Comparison of ENCODE assay signal across 12 mouse cellular contexts in the genomic region with DNA sequence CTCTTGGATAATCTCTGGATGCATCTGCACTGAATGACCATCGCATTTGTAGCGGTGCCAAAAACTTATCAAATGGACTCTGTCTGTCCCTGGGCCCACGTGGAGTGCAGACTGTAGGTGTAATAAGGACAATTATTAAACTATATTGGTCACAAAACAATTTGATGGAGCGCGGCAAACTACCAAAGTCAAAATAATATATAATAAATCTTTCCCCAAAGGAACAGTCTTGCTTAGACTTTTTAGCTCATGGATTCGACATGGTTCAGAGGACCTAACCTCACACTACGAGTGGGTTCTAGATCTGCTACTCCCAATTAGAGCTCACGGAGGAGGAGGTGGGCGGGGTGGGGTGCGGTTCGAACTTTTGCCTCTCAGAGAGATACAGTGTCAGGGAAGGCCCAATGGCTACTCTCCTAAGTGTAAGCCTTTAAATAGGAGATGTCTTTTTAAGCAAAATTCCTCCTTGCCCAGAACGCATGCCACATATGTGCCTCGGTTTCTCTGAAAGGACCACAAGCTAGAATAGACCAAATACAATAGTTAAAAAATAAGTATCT. TPM values are rescaled to one million over a fixed set of nuclear protein-coding genes. Genes with fewer than 3 reads are reported as not detected.
DNase-seq lines count a peak whose midpoint lies in the region; ATAC-seq lines count a peak whose summit lies in the region.
"Had no signal": no experiment of that assay in that cellular context is flagged by ENCODE, and none has a peak within 500 bp of the region (broad histone marks: within the 10 kb centered on the region; RNA-seq: fewer than 3 reads in every experiment).

No protein-coding gene starts in this region.

- H3K4me1 ChIP-seq in heart, embryonic 15.5 days (replicated peaks): peaks cover 25% of the 10 kb centered on the region
- peaks cover 11% of the 10 kb centered on the region; the same call in 1 of the 2 replicates for H3K4me1 ChIP-seq in hindbrain, embryonic 11.5 days (replicated peaks; ENCODE audit: control insufficient read depth, insufficient read depth, low read length)
- peaks cover 22% of the 10 kb centered on the region for H3K4me1 ChIP-seq in midbrain, embryonic 15.5 days

- no peak for ATAC-seq in heart, embryonic 15.5 days (replicated peaks; ENCODE audit: insufficient number of reproducible peaks, insufficient read depth, low FRiP score, low read depth)
- no peak for ATAC-seq in hindbrain, embryonic 11.5 days (ENCODE audit: low FRiP score)
- no peak for ATAC-seq in midbrain, embryonic 15.5 days (replicated peaks)
- ATAC-seq: Patski had no signal

- H3K4me3 ChIP-seq in heart, embryonic 15.5 days: no peak overlapping the region
- peak overlapping the region; percentile 73 for H3K4me3 ChIP-seq in hindbrain, embryonic 11.5 days (ENCODE audit: low read depth, low read length)
- H3K4me3 ChIP-seq in midbrain, embryonic 15.5 days: peak overlapping the region; percentile 42

- WGBS in heart, embryonic 15.5 days: 26% methylated on average over 13 of the region's 13 CpGs
- WGBS in hindbrain, embryonic 11.5 days: 21% methylated on average over 13 of the region's 13 CpGs
- 25% methylated on average over 13 of the region's 13 CpGs for WGBS in midbrain, embryonic 15.5 days

- H3K9me3 ChIP-seq in heart, embryonic 15.5 days (replicated peaks): no peaks in the 10 kb centered on the region
- H3K9me3 ChIP-seq in hindbrain, embryonic 11.5 days (ENCODE audit: control insufficient read depth, low read length): no peaks in the 10 kb centered on the region
- H3K9me3 ChIP-seq in midbrain, embryonic 15.5 days: no peaks in the 10 kb centered on the region
- H3K9me3 ChIP-seq: kidney, embryonic 15.5 days; limb, embryonic 15.5 days had no signal

- no peak for DNase-seq in heart, postnatal 36 days
- DNase-seq in cerebellum, postnatal 25 days: peak; percentile 42 to 46
- peak; percentile 50 for DNase-seq in hindbrain, embryonic 11.5 days (ENCODE audit: low spot score)
- DNase-seq in gastrocnemius, postnatal 25 days: no peak
- no peak for DNase-seq in Muller cell, postnatal 12 days (ENCODE audit: inconsistent ontology term)
- no peak for DNase-seq in ovary, postnatal 14 days (ENCODE audit: low spot score)
- DNase-seq: spleen, adult 18-20 months had no signal

- no peaks in the 10 kb centered on the region for H3K36me3 ChIP-seq in heart, embryonic 15.5 days
- no peaks in the 10 kb centered on the region for H3K36me3 ChIP-seq in hindbrain, embryonic 11.5 days (ENCODE audit: control insufficient read depth, insufficient read depth, low read length)
- H3K36me3 ChIP-seq in midbrain, embryonic 15.5 days (replicated peaks): no peaks in the 10 kb centered on the region
- H3K36me3 ChIP-seq: kidney, embryonic 15.5 days; limb, embryonic 15.5 days had no signal

- no peak overlapping the region for H3K9ac ChIP-seq in heart, embryonic 15.5 days
- H3K9ac ChIP-seq in hindbrain, embryonic 11.5 days (ENCODE audit: low read depth, low read length): peak overlapping the region; percentile 44; the same call in 1 of the 2 replicates
- no peak overlapping the region for H3K9ac ChIP-seq in midbrain, embryonic 15.5 days
- H3K9ac ChIP-seq: kidney, embryonic 15.5 days; limb, embryonic 15.5 days had no signal

- intact Hi-C loops in heart, postnatal 36 days (cut with DNase I): no loop called here

- H3K27me3 ChIP-seq in heart, embryonic 15.5 days: peaks cover 98% of the 10 kb centered on the region
- peaks cover 62% of the 10 kb centered on the region for H3K27me3 ChIP-seq in hindbrain, embryonic 11.5 days (ENCODE audit: control insufficient read depth, insufficient read depth, low read length)
- H3K27me3 ChIP-seq in midbrain, embryonic 15.5 days (replicated peaks): peaks cover 62% of the 10 kb centered on the region
- H3K27me3 ChIP-seq: Patski had no signal

- no peak overlapping the region for H3K27ac ChIP-seq in heart, embryonic 15.5 days
- no peak overlapping the region for H3K27ac ChIP-seq in hindbrain, embryonic 11.5 days (ENCODE audit: low read depth, low read length)
- H3K27ac ChIP-seq in midbrain, embryonic 15.5 days: peak overlapping the region; percentile 85; the same call in 1 of the 2 replicates
- H3K27ac ChIP-seq: kidney, embryonic 15.5 days; limb, embryonic 15.5 days had no signal

- H3K4me2 ChIP-seq in heart, embryonic 15.5 days: peak overlapping the region; percentile 95; the same call in 1 of the 2 replicates
- peak overlapping the region; percentile 78 for H3K4me2 ChIP-seq in hindbrain, embryonic 11.5 days (replicated peaks; ENCODE audit: low read depth, low read length)
- H3K4me2 ChIP-seq in midbrain, embryonic 15.5 days: peak overlapping the region; percentile 58

RNA-seq across cellular contexts. Expression of gene Zic5, which starts 0.5 kb away (rescaled TPM):
- polyA plus RNA-seq in heart, embryonic 15.5 days (2015; fragmentation: Nextera tagmentation; extraction: Ambion mirVana): 0.06 and 0.14 TPM in 2 replicates
- not detected for total RNA-seq in heart, postnatal 36 days (2021)
- 19.1 and 20.1 TPM in 2 replicates for polyA plus RNA-seq in hindbrain, embryonic 11.5 days (2014; fragmentation: Nextera tagmentation; extraction: Ambion mirVana)
- 13.0 and 14.0 TPM in 2 replicates for polyA plus RNA-seq in midbrain, embryonic 15.5 days (2015; fragmentation: Nextera tagmentation; extraction: Ambion mirVana)
- total RNA-seq in gastrocnemius, postnatal 25 days (2021): not detected

RNA-seq across cellular contexts. Expression of gene Zic2, which starts 9.2 kb away (rescaled TPM):
- not detected in 2 replicates for polyA plus RNA-seq in heart, embryonic 15.5 days (2015; fragmentation: Nextera tagmentation; extraction: Ambion mirVana)
- not detected for total RNA-seq in heart, postnatal 36 days (2021)
- 9.5 and 11.2 TPM in 2 replicates for polyA plus RNA-seq in hindbrain, embryonic 11.5 days (2014; fragmentation: Nextera tagmentation; extraction: Ambion mirVana)
- polyA plus RNA-seq in midbrain, embryonic 15.5 days (2015; fragmentation: Nextera tagmentation; extraction: Ambion mirVana): 9.6 and 9.9 TPM in 2 replicates
- not detected for total RNA-seq in gastrocnemius, postnatal 25 days (2021)
- polyA plus RNA-seq: kidney, embryonic 15.5 days had no signal

RNA-seq across cellular contexts. Expression of gene Gm5089, which starts 15.1 kb away (rescaled TPM):
- not detected in 2 replicates for polyA plus RNA-seq in heart, embryonic 15.5 days (2015; fragmentation: Nextera tagmentation; extraction: Ambion mirVana)
- total RNA-seq in heart, postnatal 36 days (2021): not detected
- 0.99 and 1.6 TPM in 2 replicates for polyA plus RNA-seq in hindbrain, embryonic 11.5 days (2014; fragmentation: Nextera tagmentation; extraction: Ambion mirVana)
- polyA plus RNA-seq in midbrain, embryonic 15.5 days (2015; fragmentation: Nextera tagmentation; extraction: Ambion mirVana): 0.91 and 1.1 TPM in 2 replicates
- total RNA-seq in gastrocnemius, postnatal 25 days (2021): not detected
- polyA plus RNA-seq: Patski had no signal

RNA-seq across cellular contexts. Expression of gene Gm10837, which starts 24.4 kb away (rescaled TPM):
- not detected in 2 replicates for polyA plus RNA-seq in heart, embryonic 15.5 days (2015; fragmentation: Nextera tagmentation; extraction: Ambion mirVana)
- not detected for total RNA-seq in heart, postnatal 36 days (2021)
- 0.35 and 0.76 TPM in 2 replicates for polyA plus RNA-seq in hindbrain, embryonic 11.5 days (2014; fragmentation: Nextera tagmentation; extraction: Ambion mirVana)
- polyA plus RNA-seq in midbrain, embryonic 15.5 days (2015; fragmentation: Nextera tagmentation; extraction: Ambion mirVana): 0.51 and 0.77 TPM in 2 replicates
- total RNA-seq in gastrocnemius, postnatal 25 days (2021): not detected
- polyA plus RNA-seq: kidney, embryonic 15.5 days; limb, embryonic 15.5 days; Patski had no signal

Comparison
In these comparisons a context has a peak if more than half of its experiments do, and no peak if none do; other contexts are left out.
1. DNase-seq: peak in cerebellum, postnatal 25 days (2 of 2) and hindbrain, embryonic 11.5 days (single experiment); none in heart, postnatal 36 days (0 of 2), gastrocnemius, postnatal 25 days (single experiment), Muller cell, postnatal 12 days (single experiment) and ovary, postnatal 14 days (single experiment).
2. RNA of gene Zic5, which starts 0.5 kb away (polyA plus RNA-seq): 19.1 to 20.1 TPM in hindbrain, embryonic 11.5 days and 13.0 to 14.0 TPM in midbrain, embryonic 15.5 days; 0.06 to 0.14 TPM in heart, embryonic 15.5 days; every median in the first group is over 10 times any median in the second.
3. RNA of gene Zic2, which starts 9.2 kb away (polyA plus RNA-seq): 9.5 to 11.2 TPM in hindbrain, embryonic 11.5 days and 9.6 to 9.9 TPM in midbrain, embryonic 15.5 days; not detected in heart, embryonic 15.5 days; every median in the first group is over 10 times any median in the second.
4. Peak in every context shown above with its lines, with median percentiles within 50 percentile points of each other: H3K4me2 ChIP-seq.